ENCODE assay signal across 12 mouse cellular contexts in genomic region chr11:68321417-68321816, GRCm38 (mm10).
DNase-seq lines count a peak whose midpoint lies in the region; ATAC-seq lines count a peak whose summit lies in the region.
"Had no signal": no experiment of that assay in that cellular context is flagged by ENCODE, and none has a peak within 500 bp of the region (broad histone marks: within the 10 kb centered on the region; RNA-seq: fewer than 3 reads in every experiment).

No protein-coding gene starts in this region.

- H3K4me3 ChIP-seq in heart, embryonic 11.5 days (ENCODE audit: low read depth, low read length), result no peak overlapping the region
- no peak overlapping the region for H3K4me3 ChIP-seq in hindbrain, embryonic 13.5 days
- H3K4me3 ChIP-seq in forebrain, embryonic 14.5 days (ENCODE audit: low read depth, low read length), result no peak overlapping the region
- H3K4me3 ChIP-seq: embryonic facial prominence, embryonic 13.5 days; liver, embryonic 13.5 days had no signal

- H3K27ac ChIP-seq in heart, embryonic 11.5 days (ENCODE audit: low read depth, low read length), result no peak overlapping the region
- H3K27ac ChIP-seq in hindbrain, embryonic 13.5 days, result no peak overlapping the region
- H3K27ac ChIP-seq in forebrain, embryonic 14.5 days (ENCODE audit: low read depth, low read length), result no peak overlapping the region
- H3K27ac ChIP-seq: embryonic facial prominence, embryonic 13.5 days; liver, embryonic 13.5 days had no signal

- H3K36me3 ChIP-seq in heart, embryonic 11.5 days (ENCODE audit: control insufficient read depth, insufficient read depth, low read length), result no peaks in the 10 kb centered on the region
- no peaks in the 10 kb centered on the region; the same call in 1 of the 2 replicates for H3K36me3 ChIP-seq in hindbrain, embryonic 13.5 days
- no peaks in the 10 kb centered on the region for H3K36me3 ChIP-seq in forebrain, embryonic 14.5 days (ENCODE audit: control insufficient read depth, insufficient read depth, low read length)
- H3K36me3 ChIP-seq: embryonic facial prominence, embryonic 13.5 days; liver, embryonic 13.5 days had no signal

- no peak for ATAC-seq in heart, embryonic 11.5 days (replicated peaks; ENCODE audit: insufficient number of reproducible peaks, low FRiP score, low TSS enrichment)
- no peak for ATAC-seq in hindbrain, embryonic 13.5 days (ENCODE audit: low FRiP score)
- ATAC-seq in forebrain, embryonic 14.5 days, result no peak
- ATAC-seq: midbrain, embryonic 16.5 days had no signal

- H3K9ac ChIP-seq in heart, embryonic 11.5 days (ENCODE audit: low read depth, low read length), result no peak overlapping the region
- no peak overlapping the region for H3K9ac ChIP-seq in hindbrain, embryonic 13.5 days
- no peak overlapping the region for H3K9ac ChIP-seq in forebrain, embryonic 14.5 days (ENCODE audit: low read length)
- H3K9ac ChIP-seq: embryonic facial prominence, embryonic 13.5 days; liver, embryonic 13.5 days had no signal

- no peaks in the 10 kb centered on the region for H3K27me3 ChIP-seq in heart, embryonic 11.5 days (ENCODE audit: control insufficient read depth, insufficient read depth, low read length)
- no peaks in the 10 kb centered on the region for H3K27me3 ChIP-seq in hindbrain, embryonic 13.5 days
- H3K27me3 ChIP-seq in forebrain, embryonic 14.5 days (replicated peaks; ENCODE audit: control insufficient read depth, insufficient read depth, low read length), result no peaks in the 10 kb centered on the region
- H3K27me3 ChIP-seq: embryonic facial prominence, embryonic 13.5 days; liver, embryonic 13.5 days had no signal

- WGBS in heart, embryonic 11.5 days (ENCODE audit: insufficient replicate concordance), result 75% methylated on average over 7 of the region's 7 CpGs
- WGBS in hindbrain, embryonic 13.5 days, result 70% methylated on average over 7 of the region's 7 CpGs
- 78% methylated on average over 7 of the region's 7 CpGs for WGBS in forebrain, embryonic 14.5 days

- H3K4me2 ChIP-seq in heart, embryonic 11.5 days, result no peak overlapping the region
- no peak overlapping the region for H3K4me2 ChIP-seq in hindbrain, embryonic 13.5 days
- no peak overlapping the region for H3K4me2 ChIP-seq in forebrain, embryonic 14.5 days (ENCODE audit: low read length)
- H3K4me2 ChIP-seq: embryonic facial prominence, embryonic 13.5 days; liver, embryonic 13.5 days had no signal

- H3K9me3 ChIP-seq in heart, embryonic 11.5 days (replicated peaks; ENCODE audit: control insufficient read depth, low read length), result no peaks in the 10 kb centered on the region
- 0 out of 2 replicates have a peak, but pooled peaks cover 4% of the 10 kb centered on the region for H3K9me3 ChIP-seq in hindbrain, embryonic 13.5 days
- H3K9me3 ChIP-seq in forebrain, embryonic 14.5 days (replicated peaks; ENCODE audit: control insufficient read depth, low read length), result peaks cover 3% of the 10 kb centered on the region; the same call in 1 of the 2 replicates
- H3K9me3 ChIP-seq: embryonic facial prominence, embryonic 13.5 days; liver, embryonic 13.5 days had no signal

- H3K4me1 ChIP-seq in heart, embryonic 11.5 days (ENCODE audit: control insufficient read depth, insufficient read depth, low read length), result no peaks in the 10 kb centered on the region
- H3K4me1 ChIP-seq in hindbrain, embryonic 13.5 days (replicated peaks), result peaks cover 5% of the 10 kb centered on the region; the same call in 1 of the 2 replicates
- H3K4me1 ChIP-seq in forebrain, embryonic 14.5 days (ENCODE audit: control insufficient read depth, insufficient read depth, low read length), result no peaks in the 10 kb centered on the region
- H3K4me1 ChIP-seq: embryonic facial prominence, embryonic 13.5 days; liver, embryonic 13.5 days had no signal

- peak; percentile 98 for DNase-seq in heart, adult 11 months
- peak; percentile 63 for DNase-seq in heart, adult 8-10 months (ENCODE audit: low spot score)
- DNase-seq in kidney, adult 8-10 months, result peak; percentile 42 to 51
- peak; percentile 65 for DNase-seq in lung, postnatal 36 days
- no peak for DNase-seq in right cerebral cortex, adult 2 months (ENCODE audit: low spot score in 2 of 2)
- no peak for DNase-seq in forebrain, embryonic 14.5 days (ENCODE audit: low spot score)
- DNase-seq: cerebellum, adult 11-12 months; liver, embryonic 13.5 days had no signal

Comparison
In these comparisons a context has a peak if more than half of its experiments do, and no peak if none do; other contexts are left out.
1. DNase-seq: peak in heart, adult 11 months (single experiment), heart, adult 8-10 months (single experiment), kidney, adult 8-10 months (2 of 2) and lung, postnatal 36 days (single experiment); none in right cerebral cortex, adult 2 months (0 of 2) and forebrain, embryonic 14.5 days (single experiment).